Mouse (Mus musculus) C2C12 (cell line): ENCODE measurements around the gene Fam83b. TPM values are rescaled to one million over a fixed set of nuclear protein-coding genes. Genes with fewer than 3 reads are reported as not detected.

Experiments used
- H3K27me3 ChIP-seq: one replicate; pipeline ENCODE4 v1.6.1; 2011; ENCODE audit not compliant: control insufficient read depth, insufficient read depth, insufficient read length
- H3K36me3 ChIP-seq: one replicate; pipeline ENCODE4 v1.6.1; 2011; ENCODE audit not compliant: control insufficient read depth, insufficient read depth
- H3K4me3 ChIP-seq: one replicate; pipeline ENCODE4 v1.5.1; 2011; ENCODE audit warnings: mild to moderate bottlenecking, control low read depth; ENCODE audit not compliant: poor library complexity, insufficient read depth, severe bottlenecking
- H3K79me2 ChIP-seq: one replicate; pipeline ENCODE4 v1.6.1; 2011; ENCODE audit not compliant: control insufficient read depth, insufficient read depth
- H3K79me3 ChIP-seq: one replicate; pipeline ENCODE4 v1.6.1; 2011; ENCODE audit warnings: low read depth, control low read depth
- H3ac ChIP-seq: one replicate; pipeline ENCODE3; 2011; ENCODE audit warnings: low read depth; ENCODE audit not compliant: control insufficient read depth, insufficient read length
- CEBPB ChIP-seq: IDR thresholded peaks from one replicate; pipeline ENCODE4 v1.6.1; 2011; ENCODE audit warnings: low read depth, mild to moderate bottlenecking, control low read depth, moderate library complexity
- CTCF ChIP-seq: IDR thresholded peaks from one replicate; pipeline ENCODE4 v1.5.1; 2011; ENCODE audit not compliant: control insufficient read depth, insufficient read depth, insufficient read length
- FOSL1 ChIP-seq: IDR thresholded peaks from one replicate; pipeline ENCODE4 v1.8.0; 2011; ENCODE audit warnings: mild to moderate bottlenecking, low read length; ENCODE audit not compliant: poor library complexity, insufficient read depth, severe bottlenecking
- MAX ChIP-seq: IDR thresholded peaks from one replicate; pipeline ENCODE4 v1.6.1; 2011; ENCODE audit warnings: mild to moderate bottlenecking, control low read depth
- MYOD1 ChIP-seq: IDR thresholded peaks from one replicate; pipeline ENCODE4 v1.6.1; 2011; ENCODE audit warnings: low read depth; ENCODE audit not compliant: control insufficient read depth, insufficient read length
- MYOG ChIP-seq: IDR thresholded peaks from one replicate; pipeline ENCODE4 v1.6.1; 2011; ENCODE audit not compliant: control insufficient read depth, insufficient read length; ENCODE audit errors: extremely low read depth
- USF1 ChIP-seq: IDR thresholded peaks from one replicate; pipeline ENCODE4 v1.6.1; 2011; ENCODE audit warnings: low read depth, mild to moderate bottlenecking, control low read depth, moderate library complexity
- long read RNA-seq, 2 experiments: library from polyadenylated mRNA; unstranded; transcript quantifications; one replicate each; pipeline ENCODE4 v2.0.0; 2019 to 2020
- polyA plus RNA-seq: library from polyadenylated mRNA; unstranded; fragments of >200 nt; fragmentation: generic; extraction: Trizol; gene quantifications from one replicate; pipeline ENCODE4 v1.2.1, GENCODE M21; 2012; ENCODE audit warnings: missing spikeins

Fam83b gene
- not detected for polyA plus RNA-seq
- long read RNA-seq, experiment 1, result 0 reads
- long read RNA-seq, experiment 2, result 0 reads

DNA sequence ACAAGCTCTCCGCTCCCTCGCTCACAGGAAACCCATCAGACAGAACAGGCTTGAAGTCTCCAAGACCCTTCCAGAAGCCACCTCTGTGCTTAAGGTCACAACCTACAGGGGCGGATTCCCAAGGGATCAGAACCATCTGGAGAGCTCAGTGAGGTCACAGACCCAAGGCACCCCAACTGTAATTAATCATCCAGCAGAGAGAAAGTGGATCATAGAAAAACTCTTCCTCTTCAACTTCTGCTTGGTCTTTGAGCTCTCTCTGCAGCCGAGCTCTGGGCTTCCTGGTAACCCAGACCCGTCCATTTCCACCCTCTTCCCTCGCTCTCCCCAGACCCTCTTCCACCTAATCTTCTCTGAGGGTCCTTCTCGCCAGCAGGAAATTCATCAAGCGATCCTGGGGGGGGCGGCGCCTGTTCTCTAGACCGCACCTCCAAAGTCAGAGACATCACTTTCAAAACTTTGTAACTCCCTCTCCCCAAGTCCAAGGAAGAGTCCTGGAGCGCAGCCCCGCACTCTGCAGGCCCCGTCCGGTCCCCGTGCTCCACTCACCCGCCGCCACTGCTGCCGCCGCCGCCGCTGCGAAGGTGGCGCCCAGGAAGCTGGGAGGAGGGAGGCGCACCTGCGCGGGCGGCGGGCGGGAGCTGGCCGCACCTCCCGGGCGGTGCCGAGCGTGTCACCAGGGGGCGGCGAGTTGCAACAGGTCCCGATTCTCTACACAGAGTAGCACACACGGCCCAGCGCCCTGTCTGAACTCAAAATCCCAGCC lies at the start of gene Fam83b:
Gene Fam83b, minus strand, starts transcription at position 602 of the 766 bp plus-strand sequence.
- no peak within 1 kb of the TSS for H3ac ChIP-seq
- no peaks in the 10 kb centered on the region for H3K36me3 ChIP-seq
- TF ChIP-seq MYOD1 (no peak), USF1 (no peak), CTCF (no peak), CEBPB (no peak), FOSL1 (no peak), MYOG (no peak), MAX (no peak)
- no peaks in the 10 kb centered on the region for H3K27me3 ChIP-seq
- no peak within 1 kb of the TSS for H3K4me3 ChIP-seq
- H3K79me2 ChIP-seq, result no peaks in the 10 kb centered on the region
- H3K79me3 ChIP-seq, result no peaks in the 10 kb centered on the region

GRCm38 (mm10) chr9:76614165-76614564 lies 47.2 kb upstream of the Fam83b start:
- no peak for TF ChIP-seq CTCF
- TF ChIP-seq MAX, result no peak
- no peak for TF ChIP-seq FOSL1
- no peak for TF ChIP-seq MYOD1
- no peak for TF ChIP-seq MYOG
- no peak for TF ChIP-seq CEBPB
- no peak for TF ChIP-seq USF1
- Histone ChIP-seq H3K27me3 (no peaks in the 10 kb centered on the region), H3K79me2 (no peaks in the 10 kb centered on the region), H3K4me3 (no peak overlapping the region), H3ac (no peak overlapping the region), H3K36me3 (no peaks in the 10 kb centered on the region), H3K79me3 (no peaks in the 10 kb centered on the region)

- no peaks in the 10 kb centered on the region for H3K36me3 ChIP-seq
- no peak overlapping the region for H3K4me3 ChIP-seq
- H3ac ChIP-seq, result no peak overlapping the region
- H3K79me2 ChIP-seq, result no peaks in the 10 kb centered on the region
- TF ChIP-seq CTCF (no peak), MYOD1 (no peak)
- H3K79me3 ChIP-seq, result no peaks in the 10 kb centered on the region
- H3K27me3 ChIP-seq, result no peaks in the 10 kb centered on the region
These were observed 36.8 kb upstream of the Fam83b start for GRCm38 (mm10) chr9:76603744-76604143.

- H3K79me3 ChIP-seq, result no peaks in the 10 kb centered on the region
- no peak overlapping the region for H3K4me3 ChIP-seq
- no peaks in the 10 kb centered on the region for H3K36me3 ChIP-seq
- no peak overlapping the region for H3ac ChIP-seq
- no peaks in the 10 kb centered on the region for H3K27me3 ChIP-seq
- no peak for TF ChIP-seq FOSL1
- no peak for TF ChIP-seq CTCF
- no peak for TF ChIP-seq MYOG
- no peak for TF ChIP-seq CEBPB
- no peak for TF ChIP-seq MYOD1
- TF ChIP-seq MAX, result no peak
- no peak for TF ChIP-seq USF1
- no peaks in the 10 kb centered on the region for H3K79me2 ChIP-seq
These were observed 36.0 kb upstream of the Fam83b start for GRCm38 (mm10) chr9:76602874-76603273.

GRCm38 (mm10) chr9:76597395-76597794 lies 30.5 kb upstream of the Fam83b start:
- H3K79me3 ChIP-seq, result no peaks in the 10 kb centered on the region
- TF ChIP-seq MAX (no peak), FOSL1 (no peak), CEBPB (no peak), CTCF (no peak), MYOD1 (no peak), USF1 (no peak)
- H3ac ChIP-seq, result no peak overlapping the region
- no peaks in the 10 kb centered on the region for H3K36me3 ChIP-seq
- no peak overlapping the region for H3K4me3 ChIP-seq
- no peaks in the 10 kb centered on the region for H3K27me3 ChIP-seq
- H3K79me2 ChIP-seq, result no peaks in the 10 kb centered on the region

GRCm38 (mm10) chr9:76593841-76594240 lies 26.9 kb upstream of the Fam83b start:
- Histone ChIP-seq H3K27me3 (no peaks in the 10 kb centered on the region), H3K4me3 (no peak overlapping the region), H3K79me3 (no peaks in the 10 kb centered on the region), H3ac (no peak overlapping the region), H3K36me3 (no peaks in the 10 kb centered on the region), H3K79me2 (no peaks in the 10 kb centered on the region)
- TF ChIP-seq MAX, result no peak
- no peak for TF ChIP-seq USF1
- no peak for TF ChIP-seq CTCF
- TF ChIP-seq FOSL1, result no peak
- TF ChIP-seq MYOD1, result no peak
- TF ChIP-seq CEBPB, result no peak
- TF ChIP-seq MYOG, result no peak
